Mouse (Mus musculus) right cerebral cortex, postnatal 14 days (tissue): Measurements from ENCODE around the gene Ebi3.
A peak's percentile ranks its signal among the peaks of the same experiment; 100 is the strongest.

Experiments
- DNase-seq: peaks from one replicate; pipeline ENCODE4 v3.0.0; 2022

The Ebi3 gene

DNA sequence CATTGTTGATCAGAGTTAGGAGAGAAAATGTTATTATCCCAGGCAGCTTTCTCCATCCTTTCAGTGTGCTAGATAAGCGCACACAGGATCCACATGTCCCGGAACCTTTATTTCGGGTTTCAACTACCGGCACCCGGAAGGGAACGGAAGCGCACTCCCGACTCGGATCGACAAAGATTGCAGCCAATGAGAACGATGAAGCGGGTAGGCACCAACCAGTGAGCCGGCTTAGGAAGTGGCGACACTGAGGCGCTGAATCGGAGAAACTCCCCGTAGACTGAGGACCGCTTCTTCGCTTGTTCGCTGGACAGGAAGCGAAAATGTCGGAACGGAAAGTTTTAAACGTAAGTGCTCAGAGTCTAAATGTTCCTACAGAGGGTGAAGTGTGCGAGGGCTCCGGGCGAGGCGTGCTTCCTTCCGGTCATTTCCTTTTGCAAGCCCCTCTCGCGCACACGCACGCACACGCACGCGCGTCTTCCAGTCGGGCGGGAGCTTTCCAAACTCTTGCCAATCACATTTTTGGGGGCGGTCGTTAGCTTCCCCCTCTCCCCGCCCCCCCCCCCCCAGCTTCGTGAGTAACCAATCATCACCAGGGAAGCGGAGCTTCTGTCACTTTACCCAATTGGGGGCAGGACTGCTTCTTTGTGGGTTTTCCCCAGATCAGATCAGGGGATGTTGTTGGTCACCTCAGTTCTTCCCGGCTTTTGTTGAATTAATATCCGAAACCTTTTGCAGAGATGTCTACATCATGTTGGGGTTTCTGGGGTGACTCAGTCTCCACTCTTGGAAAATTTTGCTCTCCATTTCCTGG is 6.7 kb downstream of the Ebi3 start, which contains the start of gene Yju2:
Gene Yju2, plus strand, starts transcription at position 182 of the 811 bp plus-strand sequence.
- peak; percentile 87 for DNase-seq

- DNase-seq = no peak
Measured at GRCm38 (mm10) chr17:55959946-55960740, 7.7 kb downstream of the Ebi3 start.

DNA sequence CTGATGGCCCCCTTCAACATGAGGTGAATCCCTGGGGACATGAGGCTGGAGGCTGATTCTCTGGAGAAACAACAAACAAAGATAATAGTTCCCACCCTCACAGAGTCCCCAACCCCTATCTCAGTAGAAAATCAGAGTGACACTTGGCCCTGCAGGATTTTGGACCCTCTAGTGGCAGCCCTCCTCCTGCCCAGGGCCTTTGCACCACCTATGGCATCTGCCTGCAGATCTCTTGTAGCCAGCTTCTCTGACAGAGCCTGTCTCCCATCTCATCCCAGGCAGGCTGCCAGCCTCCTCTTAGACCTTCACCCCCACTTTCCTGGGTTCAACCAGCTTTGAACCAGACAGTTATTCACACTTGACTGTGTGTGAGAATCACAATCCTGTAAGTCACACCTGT is 8.4 kb downstream of the Ebi3 start:
- DNase-seq = no peak

- no peak for DNase-seq
Measured at GRCm38 (mm10) chr17:55961631-55962030, 9.2 kb downstream of the Ebi3 start.

GRCm38 (mm10) chr17:55963171-55963570 is 10.7 kb downstream of the Ebi3 start:
- DNase-seq = no peak

DNA sequence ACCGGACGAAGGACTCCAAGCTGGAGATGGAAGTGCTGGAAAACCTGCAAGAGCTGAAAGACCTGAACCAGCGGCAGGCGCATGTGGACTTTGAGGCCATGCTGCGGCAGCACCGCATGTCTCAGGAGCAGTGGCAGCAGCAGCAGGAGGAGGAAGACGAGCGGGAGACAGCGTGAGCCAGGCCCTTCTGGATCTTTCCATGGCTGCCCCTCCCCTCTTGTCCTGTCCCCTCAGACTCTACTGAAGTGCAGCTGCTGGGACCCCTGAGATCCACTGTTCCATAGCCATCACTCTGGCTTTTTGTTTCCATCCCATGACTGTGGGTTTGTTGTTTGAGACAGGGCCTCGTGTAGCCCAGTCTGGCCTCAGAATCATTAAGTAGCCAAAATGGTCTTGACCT is 12.1 kb downstream of the Ebi3 start:
- DNase-seq = no peak

- no peak for DNase-seq
Measured at GRCm38 (mm10) chr17:55964996-55965395, 12.6 kb downstream of the Ebi3 start.

GRCm38 (mm10) chr17:55967186-55967585 is 14.7 kb downstream of the Ebi3 start:
- DNase-seq = no peak

DNA sequence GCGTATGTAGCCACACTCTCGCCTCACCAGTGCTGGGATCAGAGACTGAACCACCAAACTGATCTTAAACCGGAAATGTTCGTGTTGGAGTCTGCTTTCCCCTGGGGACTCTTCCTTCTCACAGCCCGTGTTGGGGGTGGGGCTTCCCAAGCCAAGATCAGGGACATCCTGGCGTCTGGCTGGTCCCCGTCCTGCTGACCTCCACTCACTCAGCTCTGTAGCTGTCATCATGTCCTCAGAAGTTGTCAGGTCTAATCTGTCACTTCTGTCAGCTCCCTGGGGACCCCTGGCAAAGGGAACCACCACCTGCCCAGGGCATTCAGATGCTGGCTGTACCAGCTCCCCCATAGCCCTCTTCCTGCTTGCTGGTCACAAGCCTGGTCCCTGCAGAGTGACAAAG is 15.8 kb downstream of the Ebi3 start:
- DNase-seq = no peak

- peak; percentile 69 for DNase-seq
Measured at GRCm38 (mm10) chr17:55969560-55969959, 17.1 kb downstream of the Ebi3 start.

GRCm38 (mm10) chr17:55969966-55970891 is 17.8 kb downstream of the Ebi3 start, which contains the start of gene Shd:
Gene Shd (plus strand): TSS chr17:55970467.
- DNase-seq = peak; percentile 63

- no peak for DNase-seq
Measured at GRCm38 (mm10) chr17:55971453-55971852, 19.0 kb downstream of the Ebi3 start.

DNA sequence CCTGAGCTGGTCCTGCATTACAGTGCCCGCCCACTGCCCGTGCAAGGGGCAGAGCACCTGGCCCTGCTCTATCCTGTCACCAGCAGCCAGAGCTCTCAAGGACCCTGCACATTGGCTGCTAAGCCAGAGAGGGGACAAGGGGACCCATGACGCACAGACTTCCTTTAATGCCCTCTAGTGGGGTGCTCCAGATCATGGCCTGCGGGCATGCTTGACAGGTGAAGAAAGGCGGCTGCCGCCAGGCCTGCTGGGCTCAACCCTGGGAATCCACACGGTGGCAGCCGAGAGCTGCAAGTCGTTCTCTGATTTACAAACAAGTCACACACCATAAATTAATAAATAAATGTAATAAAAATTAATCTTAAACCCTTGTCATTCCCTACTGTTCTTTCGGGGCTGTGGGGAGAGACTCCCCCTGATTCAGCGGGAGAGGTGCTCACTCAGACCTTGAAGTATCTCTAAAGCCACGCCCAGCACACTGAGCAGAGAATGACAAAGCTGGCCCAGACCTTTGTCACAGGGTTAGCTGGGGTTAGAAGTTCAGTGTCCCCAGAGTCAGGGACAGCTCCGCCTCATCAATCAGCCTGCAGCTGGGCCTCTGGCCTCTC is 23.9 kb downstream of the Ebi3 start:
- DNase-seq = peak; percentile 71

GRCm38 (mm10) chr17:55977301-55977700 is 24.9 kb downstream of the Ebi3 start:
- DNase-seq = no peak

DNA sequence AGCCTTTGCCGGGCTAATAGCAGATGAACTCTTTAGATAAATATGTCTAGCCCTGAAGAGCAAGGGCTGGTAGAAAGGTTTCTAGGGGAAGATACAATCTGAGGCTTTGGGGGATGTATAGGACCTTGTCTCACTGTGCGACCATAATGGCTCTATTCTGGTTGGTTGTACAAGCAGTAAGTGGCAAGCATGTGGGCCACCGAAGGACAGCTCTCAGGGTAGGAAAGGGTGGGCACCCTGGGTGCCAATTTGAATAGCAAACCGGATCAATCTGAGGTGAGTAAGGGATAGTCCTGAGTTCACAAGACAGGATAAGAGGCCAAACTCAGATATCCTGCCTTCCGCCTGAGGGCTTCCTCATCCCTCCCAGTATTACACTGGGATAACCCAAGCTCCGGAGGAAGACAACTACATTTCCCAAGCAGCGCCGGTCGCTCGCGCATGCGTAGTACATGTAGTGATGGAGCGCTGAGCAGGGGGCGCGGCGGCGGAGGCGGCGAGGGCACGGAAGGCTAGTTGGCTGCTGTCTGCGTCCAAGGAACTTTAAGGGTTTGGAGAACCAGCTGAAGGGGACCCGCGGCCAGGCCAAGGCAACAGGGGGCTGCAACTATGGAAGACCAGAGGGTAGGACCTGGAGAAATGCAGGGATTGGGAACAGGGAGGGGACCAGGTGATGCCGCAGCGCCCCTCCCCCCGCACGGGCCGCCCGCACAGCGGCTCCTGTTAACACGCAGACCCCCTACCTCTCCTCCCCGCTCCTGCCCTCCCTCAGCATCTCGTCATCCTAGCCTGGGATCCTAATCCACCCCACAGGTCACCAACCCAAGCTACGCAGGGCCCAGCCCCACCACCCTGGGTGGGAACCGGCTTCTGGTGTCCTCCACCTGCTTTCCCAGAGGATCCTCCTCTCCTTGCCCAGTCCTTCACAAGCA is 33.9 kb downstream of the Ebi3 start, which contains the start of gene Fsd1:
Gene Fsd1, plus strand, starts transcription at position 480 of the 932 bp plus-strand sequence.
- DNase-seq = peak; percentile 85

- DNase-seq = no peak
Measured at GRCm38 (mm10) chr17:55990278-55990898, 37.9 kb downstream of the Ebi3 start.

GRCm38 (mm10) chr17:55996007-55996406 is 43.6 kb downstream of the Ebi3 start:
- DNase-seq = no peak

DNA sequence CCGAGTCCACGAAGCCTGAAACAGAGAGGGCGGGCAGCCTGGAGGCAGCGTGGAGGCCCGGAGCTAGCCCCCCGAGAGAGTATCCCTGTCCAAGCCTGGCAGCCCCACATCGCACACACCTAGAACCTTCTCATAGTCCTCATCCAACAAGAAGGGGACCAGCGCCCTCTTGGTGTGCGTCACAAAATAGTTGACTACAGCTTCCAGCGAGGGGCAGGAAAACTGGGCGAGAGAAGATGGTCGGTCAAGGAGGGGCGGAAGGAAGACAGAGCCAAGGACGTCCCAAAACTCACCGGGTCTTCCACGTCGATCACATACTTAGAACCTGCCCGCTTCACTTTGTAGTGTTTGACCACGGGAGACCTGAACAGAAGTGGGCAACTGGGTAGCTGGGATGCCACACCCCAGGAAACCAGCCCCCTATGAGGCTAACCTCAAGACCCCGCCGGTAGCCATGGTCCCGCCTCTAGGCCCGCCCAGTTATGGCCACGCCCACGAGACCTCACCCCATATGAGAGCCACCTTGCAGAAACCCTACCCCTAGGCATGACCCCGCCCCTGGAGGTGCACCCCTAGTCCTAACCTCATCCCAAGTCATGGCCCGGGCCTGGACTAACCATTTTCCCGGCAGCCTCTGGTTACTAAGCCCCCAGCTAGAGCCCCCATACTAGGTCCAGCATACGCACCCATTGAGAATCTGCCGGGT is 47.5 kb downstream of the Ebi3 start:
- DNase-seq = peak; percentile 5

DNA sequence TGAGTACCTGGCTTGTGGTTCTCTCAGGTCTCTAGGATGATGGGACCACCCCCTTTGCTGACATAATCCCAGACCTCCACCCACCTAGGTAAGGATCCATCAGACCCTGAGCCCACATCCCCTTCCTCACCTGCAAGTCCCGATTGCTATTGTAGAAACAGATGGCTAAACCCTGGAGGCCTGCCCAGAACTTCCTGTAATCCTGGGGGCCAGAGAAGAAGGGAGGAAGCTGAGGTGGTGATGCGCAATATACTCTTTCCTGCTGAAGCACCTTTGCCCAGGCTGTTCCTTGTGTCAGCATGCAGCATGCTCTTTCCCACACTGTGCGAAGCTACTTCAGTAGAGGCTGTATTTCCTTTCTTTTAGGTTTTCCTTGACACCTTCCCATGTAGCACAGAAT is 50.6 kb downstream of the Ebi3 start:
- no peak for DNase-seq
